Mouse (Mus musculus): ENCODE measurements around the gene Mcfd2. TPM values are rescaled to one million over a fixed set of nuclear protein-coding genes. Genes with fewer than 3 reads are reported as not detected.

The Mcfd2 gene
- polyA plus RNA-seq, 1 experiment from 2014 or later = 81.3 TPM

Other genes with a start within 250 kb of the Mcfd2 start
- 12.5 and 16.4 TPM in 2 replicates for gene Pigf, start 240.5 kb downstream of the Mcfd2 start, polyA plus RNA-seq (2014; fragmentation: Nextera tagmentation; extraction: Ambion mirVana)
- 121 and 130 TPM in 2 replicates for gene Cript, start 240.4 kb downstream of the Mcfd2 start, polyA plus RNA-seq (2014; fragmentation: Nextera tagmentation; extraction: Ambion mirVana)
- gene Socs5, start 158.3 kb downstream of the Mcfd2 start, polyA plus RNA-seq (2014; fragmentation: Nextera tagmentation; extraction: Ambion mirVana) = 14.4 and 15.6 TPM in 2 replicates
- 1.3 and 2.5 TPM in 2 replicates for gene Ttc7, start 17.0 kb upstream of the Mcfd2 start, polyA plus RNA-seq (2014; fragmentation: Nextera tagmentation; extraction: Ambion mirVana)
- not detected in 2 replicates for gene Stpg4, start 161.8 kb upstream of the Mcfd2 start, polyA plus RNA-seq (2014; fragmentation: Nextera tagmentation; extraction: Ambion mirVana)
- gene Calm2, start 181.0 kb upstream of the Mcfd2 start, polyA plus RNA-seq (2014; fragmentation: Nextera tagmentation; extraction: Ambion mirVana) = 565 and 616 TPM in 2 replicates